15 mouse cellular contexts compared by ENCODE assay signal in the genomic region with DNA sequence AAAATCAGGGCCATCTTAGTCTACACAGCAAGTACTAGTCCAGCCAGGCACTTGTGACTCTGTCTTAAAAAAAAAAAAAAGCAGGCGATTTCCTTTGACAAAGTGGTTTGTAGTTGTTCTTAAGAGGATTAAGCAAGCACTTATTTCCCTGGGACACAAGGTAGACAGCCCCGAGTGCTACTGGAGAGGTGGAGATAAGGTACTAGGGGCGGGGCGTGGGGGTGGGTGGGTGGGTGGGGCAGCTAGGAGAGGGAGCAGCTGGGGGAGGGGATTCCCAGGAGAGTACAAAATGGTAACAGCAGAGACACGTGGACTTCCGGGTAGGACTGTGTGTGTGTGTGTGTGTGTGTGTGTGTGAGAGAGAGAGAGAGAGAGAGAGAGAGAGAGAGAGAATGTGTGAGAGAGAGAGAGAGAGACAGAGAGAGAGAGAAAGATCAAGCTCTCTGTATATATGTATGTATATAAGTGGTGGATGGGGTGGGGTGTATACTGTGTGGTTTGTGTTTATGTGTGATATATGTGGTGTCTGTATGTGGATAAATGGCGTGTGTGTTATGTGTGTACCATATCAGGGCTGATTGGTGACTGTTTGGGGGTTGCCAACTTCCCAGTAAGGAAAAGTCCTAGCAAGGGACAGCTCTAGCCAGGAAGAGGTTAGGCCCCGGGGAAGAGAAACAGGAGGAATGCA.
DNase-seq lines count a peak whose midpoint lies in the region; ATAC-seq and TF ChIP-seq lines count a peak whose summit lies in the region.
"Had no signal": no experiment of that assay in that cellular context is flagged by ENCODE, and none has a peak within 500 bp of the region (broad histone marks: within the 10 kb centered on the region; RNA-seq: fewer than 3 reads in every experiment).

No protein-coding gene starts in this region.

- no peak for DNase-seq in lung, postnatal 14 days
- peak; percentile 62 for DNase-seq in MEL (ENCODE audit: low read depth, low spot score)
- no peak for DNase-seq in liver, embryonic 11.5 days (ENCODE audit: low spot score)
- DNase-seq in urinary bladder, postnatal 14 days (ENCODE audit: low spot score), result no peak
- no peak for DNase-seq in cerebellum, adult 2 months
- no peak for DNase-seq in gastrocnemius, adult 8-10 months (ENCODE audit: low spot score in 2 of 2)
- DNase-seq: cerebellum, adult 8-10 months; gastrocnemius, postnatal 10 days; kidney, adult 8-10 months; lung, postnatal 4 days; right cerebral cortex, postnatal 14 days had no signal

- H3K9ac ChIP-seq in lung, embryonic 16.5 days (ENCODE audit: low read length), result no peak overlapping the region
- H3K9ac ChIP-seq in MEL (ENCODE audit: control insufficient read depth, low read depth, low read length, poor library complexity, severe bottlenecking), result no peak overlapping the region
- H3K9ac ChIP-seq in liver, embryonic 11.5 days (ENCODE audit: low read depth, low read length), result no peak overlapping the region
- H3K9ac ChIP-seq in stomach, embryonic 15.5 days, result no peak overlapping the region
- H3K9ac ChIP-seq: heart, embryonic 13.5 days had no signal

- H3K27ac ChIP-seq in lung, embryonic 16.5 days (ENCODE audit: low read length), result no peak overlapping the region
- no peak overlapping the region for H3K27ac ChIP-seq in MEL (ENCODE audit: control insufficient read depth, low read depth, low read length)
- H3K27ac ChIP-seq in liver, embryonic 11.5 days (ENCODE audit: low read depth, low read length), result peak overlapping the region; percentile 48
- H3K27ac ChIP-seq in stomach, embryonic 15.5 days, result no peak overlapping the region
- H3K27ac ChIP-seq in cerebellum, adult 2 months (ENCODE audit: insufficient read depth, low read length), result no peak overlapping the region
- H3K27ac ChIP-seq: heart, embryonic 13.5 days had no signal

- no peak overlapping the region for H3K4me3 ChIP-seq in lung, embryonic 16.5 days (ENCODE audit: low read length)
- no peak overlapping the region for H3K4me3 ChIP-seq in MEL (ENCODE audit: control insufficient read depth in 1 of 2, insufficient read depth in 1 of 2, low read depth in 2 of 2, low read length in 2 of 2)
- H3K4me3 ChIP-seq in liver, embryonic 11.5 days (ENCODE audit: low read depth, low read length), result no peak overlapping the region
- H3K4me3 ChIP-seq in stomach, embryonic 15.5 days (replicated peaks), result no peak overlapping the region
- no peak overlapping the region for H3K4me3 ChIP-seq in cerebellum, adult 2 months (replicated peaks; ENCODE audit: insufficient read depth, low read depth, low read length)
- H3K4me3 ChIP-seq: heart, embryonic 13.5 days had no signal

- no peaks in the 10 kb centered on the region for H3K9me3 ChIP-seq in lung, embryonic 16.5 days (ENCODE audit: control insufficient read depth, low read length)
- H3K9me3 ChIP-seq in MEL (replicated peaks; ENCODE audit: insufficient read depth, low read length), result no peaks in the 10 kb centered on the region
- H3K9me3 ChIP-seq in liver, embryonic 11.5 days (ENCODE audit: control insufficient read depth, low read length), result no peaks in the 10 kb centered on the region
- no peaks in the 10 kb centered on the region for H3K9me3 ChIP-seq in stomach, embryonic 15.5 days
- H3K9me3 ChIP-seq: G1E had no signal

- peaks cover 2% of the 10 kb centered on the region; the same call in 1 of the 2 replicates for H3K4me1 ChIP-seq in lung, embryonic 16.5 days (replicated peaks; ENCODE audit: control insufficient read depth, insufficient read depth, low read length)
- H3K4me1 ChIP-seq in MEL (ENCODE audit: control insufficient read depth in 1 of 2, insufficient read depth in 2 of 2, low read length in 2 of 2), result peaks cover 0 to 9% of the 10 kb centered on the region in 2 experiments; a peak in 3 of 4 replicates
- peaks cover 10% of the 10 kb centered on the region for H3K4me1 ChIP-seq in liver, embryonic 11.5 days (replicated peaks; ENCODE audit: control insufficient read depth, insufficient read depth, low read length)
- no peaks in the 10 kb centered on the region for H3K4me1 ChIP-seq in stomach, embryonic 15.5 days
- 0 out of 2 replicates have a peak, but pooled peaks cover 5% of the 10 kb centered on the region for H3K4me1 ChIP-seq in cerebellum, adult 2 months (ENCODE audit: control insufficient read depth, insufficient read depth, low read length)
- H3K4me1 ChIP-seq: heart, embryonic 13.5 days had no signal

- H3K36me3 ChIP-seq in lung, embryonic 16.5 days (ENCODE audit: control insufficient read depth, insufficient read depth, low read length), result no peaks in the 10 kb centered on the region
- H3K36me3 ChIP-seq in MEL (ENCODE audit: control insufficient read depth in 1 of 2, insufficient read depth in 2 of 2, low read length in 2 of 2), result peaks cover 0 to 7% of the 10 kb centered on the region in 2 experiments; a peak in 2 of 4 replicates
- H3K36me3 ChIP-seq in liver, embryonic 11.5 days (ENCODE audit: control insufficient read depth, insufficient read depth, low read length), result no peaks in the 10 kb centered on the region
- no peaks in the 10 kb centered on the region for H3K36me3 ChIP-seq in stomach, embryonic 15.5 days
- H3K36me3 ChIP-seq: G1E; heart, embryonic 13.5 days had no signal

- no peaks in the 10 kb centered on the region for H3K79me2 ChIP-seq in MEL (ENCODE audit: control insufficient read depth, insufficient read depth, low read length, poor library complexity)

- no peak overlapping the region for H3K4me2 ChIP-seq in lung, embryonic 16.5 days (ENCODE audit: low read depth, low read length)
- H3K4me2 ChIP-seq in liver, embryonic 11.5 days, result peak overlapping the region; percentile 44
- H3K4me2 ChIP-seq in stomach, embryonic 15.5 days, result no peak overlapping the region
- H3K4me2 ChIP-seq: heart, embryonic 13.5 days had no signal

- TF ChIP-seq POLR2A in MEL (IDR thresholded peaks at IDR 0.05; ENCODE audit: control insufficient read depth in 1 of 2, insufficient read depth in 1 of 2, low read depth in 1 of 2, low read length in 2 of 2, poor library complexity in 1 of 2), result no peak
- TF ChIP-seq POLR2A in cerebellum, adult 2 months (IDR thresholded peaks at IDR 0.05; ENCODE audit: borderline replicate concordance, insufficient read depth, low read length), result no peak

- peaks cover 63% of the 10 kb centered on the region for H3K27me3 ChIP-seq in lung, embryonic 16.5 days (ENCODE audit: control insufficient read depth, insufficient read depth, low read depth, low read length)
- H3K27me3 ChIP-seq in MEL (ENCODE audit: control insufficient read depth in 1 of 2, insufficient read depth in 2 of 2, low read length in 2 of 2), result no peaks in the 10 kb centered on the region
- H3K27me3 ChIP-seq in liver, embryonic 11.5 days (replicated peaks; ENCODE audit: control insufficient read depth, insufficient read depth, low read length), result no peaks in the 10 kb centered on the region
- no peaks in the 10 kb centered on the region for H3K27me3 ChIP-seq in stomach, embryonic 15.5 days (replicated peaks)
- H3K27me3 ChIP-seq in cerebellum, adult 2 months (ENCODE audit: control insufficient read depth, insufficient read depth, low read length), result no peaks in the 10 kb centered on the region

- TF ChIP-seq CTCF in MEL (IDR thresholded peaks at IDR 0.05 in 2 of 3, conservative IDR thresholded peaks at IDR 0.05 in 1 of 3; ENCODE audit: control insufficient read depth in 1 of 3, insufficient read depth in 1 of 3, low read depth in 2 of 3, low read length in 3 of 3, poor library complexity in 1 of 3, severe bottlenecking in 1 of 3), result no peak
- no peak for TF ChIP-seq CTCF in cerebellum, adult 2 months (IDR thresholded peaks at IDR 0.05; ENCODE audit: borderline replicate concordance, insufficient read depth, low read depth, low read length)

- 38% methylated on average over 8 of the region's 8 CpGs for WGBS in lung, embryonic 16.5 days
- 30% methylated on average over 8 of the region's 8 CpGs for WGBS in liver, embryonic 11.5 days
- WGBS in stomach, embryonic 15.5 days, result 40% methylated on average over 8 of the region's 8 CpGs
- 98% methylated on average over 8 of the region's 8 CpGs for WGBS in cerebellum, adult 2 months

- no peak for TF ChIP-seq EP300 in MEL (IDR thresholded peaks at IDR 0.05; ENCODE audit: low read depth in 1 of 2, low read length in 2 of 2)

- ATAC-seq in lung, embryonic 16.5 days (ENCODE audit: low read depth), result peak; percentile 84
- ATAC-seq in liver, embryonic 11.5 days (replicated peaks; ENCODE audit: low FRiP score), result peak; percentile 90
- ATAC-seq in stomach, embryonic 15.5 days (ENCODE audit: insufficient read depth, low FRiP score, low read depth), result peak; percentile 51; the same call in 1 of the 2 replicates

- no peak for TF ChIP-seq RAD21 in MEL (IDR thresholded peaks at IDR 0.05; ENCODE audit: low read depth, low read length)

TF ChIP-seq in MEL, 35 proteins besides CTCF, POLR2A, EP300 and RAD21:
- peak; percentile 48; the same call in 1 of the 2 replicates for TF ChIP-seq ELF1 (IDR thresholded peaks at IDR 0.05; ENCODE audit: low read depth, low read length)
- TF ChIP-seq ZNF384 (IDR thresholded peaks at IDR 0.05; ENCODE audit: low read depth, low read length), result peak; percentile 67; the same call in 1 of the 2 replicates
- no peak for TF ChIP-seq MAFK (IDR thresholded peaks at IDR 0.05; ENCODE audit: borderline replicate concordance, low read depth, low read length)
- no peak for TF ChIP-seq E2F4 (IDR thresholded peaks at IDR 0.05; ENCODE audit: borderline replicate concordance, low read depth, low read length)
- TF ChIP-seq POLR2AphosphoS5 (IDR thresholded peaks at IDR 0.05; ENCODE audit: borderline replicate concordance, low read depth, low read length), result no peak
